Mouse (Mus musculus) kidney, embryonic 16.5 days (tissue): ENCODE measurements at regions not wholly inside any gene's neighbourhood (a gene's known extent, or its start where the extent isn't known, plus 50 kb on each side); places are given as distances from the start of the nearest gene placed in this dataset.

Experiments
- ATAC-seq: fragments of 200-750 bp; cut with Nextera tagmentation; 2 replicates; pipeline ENCODE4 v1.8.0; 2017; ENCODE audit warnings: moderate TSS enrichment; ENCODE audit not compliant: low FRiP score, low TSS enrichment
- H3K27ac ChIP-seq: fragments of 300-500 bp; sonication (generic); 2 replicates; pipeline ENCODE4 v1.5.1; 2014; ENCODE audit warnings: low read length
- H3K27me3 ChIP-seq: fragments of 300-500 bp; sonication (generic); 2 replicates; pipeline ENCODE4 v1.6.1; 2014; ENCODE audit warnings: low read length, control low read depth, mixed read lengths; ENCODE audit not compliant: insufficient read depth
- H3K36me3 ChIP-seq: fragments of 300-500 bp; sonication (generic); 2 replicates; pipeline ENCODE4 v1.6.1; 2014; ENCODE audit warnings: low read length, control low read depth, mixed read lengths; ENCODE audit not compliant: insufficient read depth
- H3K4me1 ChIP-seq: fragments of 300-500 bp; sonication (generic); 2 replicates; pipeline ENCODE4 v1.6.1; 2014; ENCODE audit warnings: low read length, control low read depth, mixed read lengths; ENCODE audit not compliant: insufficient read depth
- H3K4me2 ChIP-seq: fragments of 300-500 bp; sonication (generic); replicated peaks from 2 replicates; pipeline ENCODE4 v1.6.1; 2014; ENCODE audit warnings: low read depth, low read length
- H3K4me3 ChIP-seq: fragments of 300-500 bp; sonication (generic); 2 replicates; pipeline ENCODE4 v1.5.1; 2014; ENCODE audit warnings: mild to moderate bottlenecking, low read length
- H3K9ac ChIP-seq: fragments of 300-500 bp; sonication (generic); replicated peaks from 2 replicates; pipeline ENCODE4 v1.6.1; 2014; ENCODE audit warnings: low read length
- H3K9me3 ChIP-seq: fragments of 300-500 bp; sonication (generic); 2 replicates; pipeline ENCODE4 v1.6.1; 2016; ENCODE audit warnings: low read length, control low read depth
- WGBS: fragments of 180-500 bp; shearing (Covaris S2); extraction: QIAGEN DNeasy Blood & Tissue Kit; methylation state at CpG from one replicate; pipeline ENCODE4 v1.1.7; 2014; 5-methylcytosine and 5-hydroxymethylcytosine counted together

- Histone ChIP-seq H3K9ac (no peak overlapping the region), H3K9me3 (no peaks in the 10 kb centered on the region), H3K36me3 (no peaks in the 10 kb centered on the region), H3K27ac (peak overlapping the region; percentile 59; the same call in 1 of the 2 replicates), H3K4me3 (no peak overlapping the region), H3K27me3 (no peaks in the 10 kb centered on the region), H3K4me1 (peaks cover 14% of the 10 kb centered on the region), H3K4me2 (no peak overlapping the region)
- WGBS = 87% methylated on average over 5 of the region's 5 CpGs
- no peak for ATAC-seq
These were observed 86.2 kb upstream of the Ccnd1 start for GRCm38 (mm10) chr7:145026014-145026285.

- Histone ChIP-seq H3K27ac (peak overlapping the region; percentile 66), H3K4me3 (no peak overlapping the region), H3K9me3 (no peaks in the 10 kb centered on the region), H3K4me1 (peaks cover 11% of the 10 kb centered on the region), H3K9ac (no peak overlapping the region), H3K27me3 (no peaks in the 10 kb centered on the region), H3K36me3 (no peaks in the 10 kb centered on the region), H3K4me2 (no peak overlapping the region)
- peak; percentile 76 for ATAC-seq
- WGBS = 36% methylated on average over 6 of the region's 6 CpGs
These were observed 85.7 kb upstream of the Ccnd1 start for GRCm38 (mm10) chr7:145025186-145026013.

- Histone ChIP-seq H3K9ac (no peak overlapping the region), H3K4me1 (peaks cover 6% of the 10 kb centered on the region; the same call in 1 of the 2 replicates), H3K4me2 (no peak overlapping the region), H3K4me3 (no peak overlapping the region), H3K36me3 (no peaks in the 10 kb centered on the region), H3K27ac (peak overlapping the region; percentile 66), H3K9me3 (no peaks in the 10 kb centered on the region), H3K27me3 (no peaks in the 10 kb centered on the region)
- ATAC-seq = no peak
- WGBS = 67% methylated on average over 2 of the region's 2 CpGs
These were observed 84.9 kb upstream of the Ccnd1 start for GRCm38 (mm10) chr7:145024651-145025050.

- Histone ChIP-seq H3K27me3 (no peaks in the 10 kb centered on the region), H3K36me3 (no peaks in the 10 kb centered on the region), H3K4me3 (no peak overlapping the region), H3K27ac (no peak overlapping the region), H3K9me3 (no peaks in the 10 kb centered on the region), H3K9ac (no peak overlapping the region), H3K4me1 (peaks cover 11% of the 10 kb centered on the region), H3K4me2 (no peak overlapping the region)
- no peak for ATAC-seq
- 63% methylated on average over 2 of the region's 2 CpGs for WGBS
These were observed 79.4 kb upstream of the Ccnd1 start for GRCm38 (mm10) chr7:145019137-145019536.

- Histone ChIP-seq H3K4me3 (no peak overlapping the region), H3K9me3 (no peaks in the 10 kb centered on the region), H3K27ac (no peak overlapping the region), H3K27me3 (no peaks in the 10 kb centered on the region), H3K4me1 (peaks cover 11% of the 10 kb centered on the region), H3K4me2 (no peak overlapping the region), H3K9ac (no peak overlapping the region), H3K36me3 (no peaks in the 10 kb centered on the region)
- ATAC-seq = no peak
- 91% methylated on average over 3 of the region's 3 CpGs for WGBS
These were observed 78.4 kb upstream of the Ccnd1 start for GRCm38 (mm10) chr7:145018149-145018548.

GRCm38 (mm10) chr7:145015463-145016085 lies 75.8 kb upstream of the Ccnd1 start:
- no peak overlapping the region for H3K4me2 ChIP-seq
- no peaks in the 10 kb centered on the region for H3K27me3 ChIP-seq
- no peaks in the 10 kb centered on the region for H3K9me3 ChIP-seq
- no peak overlapping the region for H3K4me3 ChIP-seq
- H3K27ac ChIP-seq = no peak overlapping the region
- 35% methylated on average over 22 of the region's 22 CpGs for WGBS
- ATAC-seq = peak; percentile 40
- 0 out of 2 replicates have a peak overlapping the region, but pooled peaks have one; percentile 27 for H3K9ac ChIP-seq
- peaks cover 11% of the 10 kb centered on the region for H3K4me1 ChIP-seq
- no peaks in the 10 kb centered on the region for H3K36me3 ChIP-seq

GRCm38 (mm10) chr7:145010757-145011156 lies 71.0 kb upstream of the Ccnd1 start:
- H3K4me1 ChIP-seq = peaks cover 6% of the 10 kb centered on the region
- no peak overlapping the region for H3K9ac ChIP-seq
- H3K4me3 ChIP-seq = no peak overlapping the region
- no peaks in the 10 kb centered on the region for H3K9me3 ChIP-seq
- H3K27ac ChIP-seq = no peak overlapping the region
- H3K36me3 ChIP-seq = no peaks in the 10 kb centered on the region
- H3K27me3 ChIP-seq = no peaks in the 10 kb centered on the region
- 60% methylated on average over 4 of the region's 4 CpGs for WGBS
- no peak for ATAC-seq
- no peak overlapping the region for H3K4me2 ChIP-seq

GRCm38 (mm10) chr7:145010004-145010403 lies 70.3 kb upstream of the Ccnd1 start:
- Histone ChIP-seq H3K4me2 (no peak overlapping the region), H3K4me1 (no peaks in the 10 kb centered on the region), H3K27ac (no peak overlapping the region), H3K27me3 (no peaks in the 10 kb centered on the region), H3K4me3 (no peak overlapping the region), H3K36me3 (no peaks in the 10 kb centered on the region), H3K9ac (no peak overlapping the region), H3K9me3 (no peaks in the 10 kb centered on the region)
- no peak for ATAC-seq
- WGBS = 60% methylated on average over 3 of the region's 3 CpGs

- H3K4me3 ChIP-seq = no peak overlapping the region
- H3K4me1 ChIP-seq = no peaks in the 10 kb centered on the region
- no peak overlapping the region for H3K27ac ChIP-seq
- H3K36me3 ChIP-seq = no peaks in the 10 kb centered on the region
- H3K9me3 ChIP-seq = no peaks in the 10 kb centered on the region
- WGBS = 60% methylated on average over 7 of the region's 7 CpGs
- no peak overlapping the region for H3K9ac ChIP-seq
- H3K27me3 ChIP-seq = no peaks in the 10 kb centered on the region
- no peak for ATAC-seq
- H3K4me2 ChIP-seq = no peak overlapping the region
These were observed 69.1 kb upstream of the Ccnd1 start for GRCm38 (mm10) chr7:145008662-145009333.

- ATAC-seq = no peak
- Histone ChIP-seq H3K9ac (no peak overlapping the region), H3K4me3 (no peak overlapping the region), H3K36me3 (no peaks in the 10 kb centered on the region), H3K9me3 (no peaks in the 10 kb centered on the region), H3K27me3 (no peaks in the 10 kb centered on the region), H3K4me2 (no peak overlapping the region), H3K27ac (no peak overlapping the region), H3K4me1 (no peaks in the 10 kb centered on the region)
- 74% methylated on average over 2 of the region's 2 CpGs for WGBS
These were observed 67.5 kb upstream of the Ccnd1 start for GRCm38 (mm10) chr7:145007216-145007615.
